26 mouse cellular contexts compared by ENCODE assay signal in the genomic region with DNA sequence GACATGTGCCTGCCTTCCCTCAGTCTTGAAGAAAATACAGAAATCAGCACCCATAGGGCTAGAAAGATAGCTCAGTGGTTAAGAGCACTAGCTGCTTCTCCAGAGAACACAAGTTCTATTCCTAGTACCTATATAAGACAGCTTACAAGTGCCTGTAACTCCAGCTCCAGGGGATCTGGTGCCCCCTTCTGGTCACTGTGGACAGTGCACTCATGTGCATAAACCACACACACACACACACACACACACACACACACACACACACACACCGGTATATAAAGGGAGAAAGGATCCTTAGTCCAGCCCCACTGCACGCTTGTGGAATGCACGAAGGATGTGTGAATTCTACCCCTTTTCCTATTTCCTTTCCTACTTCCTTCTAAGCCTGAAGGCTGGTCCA. TPM values are rescaled to one million over a fixed set of nuclear protein-coding genes. Genes with fewer than 3 reads are reported as not detected.
DNase-seq lines count a peak whose midpoint lies in the region; ATAC-seq and TF ChIP-seq lines count a peak whose summit lies in the region.
"Had no signal": no experiment of that assay in that cellular context is flagged by ENCODE, and none has a peak within 500 bp of the region (broad histone marks: within the 10 kb centered on the region; RNA-seq: fewer than 3 reads in every experiment).

No protein-coding gene starts in this region.

- no peak for TF ChIP-seq POLR2A in heart, adult 2 months (IDR thresholded peaks at IDR 0.05; ENCODE audit: insufficient read depth, low read depth, low read length)
- no peak for TF ChIP-seq POLR2A in ES-Bruce4 (IDR thresholded peaks at IDR 0.05; ENCODE audit: insufficient read depth, low read length)

- H3K4me1 ChIP-seq in heart, adult 2 months (ENCODE audit: control insufficient read depth, insufficient read depth, low read length), result peaks cover 14% of the 10 kb centered on the region
- peaks cover 0 to 8% of the 10 kb centered on the region in 2 experiments; a peak in 2 of 4 replicates for H3K4me1 ChIP-seq in liver, embryonic 14.5 days (replicated peaks; ENCODE audit: control insufficient read depth in 2 of 2, insufficient read depth in 2 of 2, low read length in 1 of 2)
- no peaks in the 10 kb centered on the region for H3K4me1 ChIP-seq in ES-Bruce4 (ENCODE audit: control insufficient read depth, insufficient read depth, low read length)
- peaks cover 38% of the 10 kb centered on the region for H3K4me1 ChIP-seq in brown adipose tissue, adult 24 weeks (ENCODE audit: control insufficient read depth, insufficient read depth, insufficient read length, low read length)
- H3K4me1 ChIP-seq: midbrain, embryonic 13.5 days had no signal

- no peak for DNase-seq in heart, adult 2 months
- DNase-seq in heart, postnatal 14 days, result no peak
- DNase-seq in liver, embryonic 14.5 days (ENCODE audit: low read depth in 3 of 3, low spot score in 3 of 3), result no peak
- no peak for DNase-seq in liver
- no peak for DNase-seq in adipocyte (ENCODE audit: low spot score)
- DNase-seq: adrenal gland, postnatal 14 days; cerebellum, adult 11-12 months; cerebellum, postnatal 25 days; embryo, embryonic 11 days; gastrocnemius, postnatal 25 days; thymus, postnatal 14 days had no signal

- ATAC-seq in liver, embryonic 14.5 days (ENCODE audit: insufficient read depth), result no peak
- ATAC-seq in megakaryocyte progenitor cell, adult 5-6 weeks (replicated peaks; ENCODE audit: poor library complexity), result no peak
- ATAC-seq: activated CD4-positive, CD25-positive, alpha-beta regulatory T cell, adult 4 months; CD4-positive, CD25-positive, alpha-beta regulatory T cell, adult 4 months; forebrain, embryonic 16.5 days; midbrain, embryonic 13.5 days had no signal

- H3K4me2 ChIP-seq in liver, embryonic 14.5 days (ENCODE audit: low read depth), result no peak overlapping the region
- H3K4me2 ChIP-seq: embryonic facial prominence, embryonic 15.5 days; heart, embryonic 15.5 days; kidney, embryonic 15.5 days; lung, embryonic 15.5 days; midbrain, embryonic 13.5 days; stomach, embryonic 15.5 days had no signal

- no peaks in the 10 kb centered on the region for H3K79me2 ChIP-seq in heart, adult 2 months (replicated peaks; ENCODE audit: control insufficient read depth, insufficient read depth, low read length)

- no peak overlapping the region for H3K27ac ChIP-seq in heart, adult 2 months
- no peak overlapping the region for H3K27ac ChIP-seq in liver, embryonic 14.5 days
- no peak overlapping the region for H3K27ac ChIP-seq in ES-Bruce4 (ENCODE audit: insufficient read depth, low read length)
- H3K27ac ChIP-seq in brown adipose tissue, adult 24 weeks (replicated peaks; ENCODE audit: low read depth, low read length), result peak overlapping the region; percentile 99; the same call in 1 of the 2 replicates
- H3K27ac ChIP-seq: embryonic facial prominence, embryonic 15.5 days; heart, embryonic 15.5 days; kidney, embryonic 15.5 days; lung, embryonic 15.5 days; midbrain, embryonic 13.5 days; stomach, embryonic 15.5 days had no signal

- TF ChIP-seq CTCF in heart, adult 2 months (IDR thresholded peaks at IDR 0.05), result peak; percentile 11; the same call in 1 of the 2 replicates
- peak; percentile 59 for TF ChIP-seq CTCF in liver, embryonic 14.5 days (IDR thresholded peaks at IDR 0.05; ENCODE audit: low read depth)
- peak; percentile 7 for TF ChIP-seq CTCF in ES-Bruce4 (IDR thresholded peaks at IDR 0.05; ENCODE audit: low read depth, low read length)

- no peaks in the 10 kb centered on the region for H3K27me3 ChIP-seq in heart, adult 2 months (ENCODE audit: control insufficient read depth, insufficient read depth, low read length)
- H3K27me3 ChIP-seq in liver, embryonic 14.5 days (ENCODE audit: control insufficient read depth, insufficient read depth, low read length), result no peaks in the 10 kb centered on the region
- H3K27me3 ChIP-seq in ES-Bruce4 (ENCODE audit: control insufficient read depth, insufficient read depth, low read length, poor library complexity, severe bottlenecking), result no peaks in the 10 kb centered on the region
- H3K27me3 ChIP-seq: embryonic facial prominence, embryonic 15.5 days; heart, embryonic 15.5 days; kidney, embryonic 15.5 days; lung, embryonic 15.5 days; midbrain, embryonic 13.5 days; stomach, embryonic 15.5 days had no signal

- H3K9me3 ChIP-seq in liver, embryonic 14.5 days (ENCODE audit: control insufficient read depth, low read length), result no peaks in the 10 kb centered on the region
- no peaks in the 10 kb centered on the region for H3K9me3 ChIP-seq in ES-Bruce4 (replicated peaks; ENCODE audit: control insufficient read depth, insufficient read depth, low read length, poor library complexity, severe bottlenecking)
- H3K9me3 ChIP-seq: embryonic facial prominence, embryonic 15.5 days; heart, embryonic 15.5 days; kidney, embryonic 15.5 days; lung, embryonic 15.5 days; midbrain, embryonic 13.5 days; stomach, embryonic 15.5 days had no signal

- no peak overlapping the region for H3K4me3 ChIP-seq in heart, adult 2 months
- no peak overlapping the region for H3K4me3 ChIP-seq in liver, embryonic 14.5 days (ENCODE audit: insufficient read depth in 1 of 2, low read depth in 2 of 2, low read length in 2 of 2)
- no peak overlapping the region for H3K4me3 ChIP-seq in ES-Bruce4 (ENCODE audit: low read depth, low read length)
- H3K4me3 ChIP-seq in brown adipose tissue, adult 24 weeks (ENCODE audit: insufficient read depth, low read depth, low read length), result no peak overlapping the region
- H3K4me3 ChIP-seq: embryonic facial prominence, embryonic 15.5 days; heart, embryonic 15.5 days; kidney, embryonic 15.5 days; lung, embryonic 15.5 days; midbrain, embryonic 13.5 days; myocyte; stomach, embryonic 15.5 days had no signal

- H3K36me3 ChIP-seq in heart, adult 2 months (ENCODE audit: control insufficient read depth, insufficient read depth, low read length), result no peaks in the 10 kb centered on the region
- H3K36me3 ChIP-seq in liver, embryonic 14.5 days (replicated peaks; ENCODE audit: control insufficient read depth, insufficient read depth, low read depth), result no peaks in the 10 kb centered on the region
- no peaks in the 10 kb centered on the region for H3K36me3 ChIP-seq in ES-Bruce4 (ENCODE audit: control insufficient read depth, insufficient read depth, low read length, poor library complexity, severe bottlenecking)
- H3K36me3 ChIP-seq: embryonic facial prominence, embryonic 15.5 days; heart, embryonic 15.5 days; kidney, embryonic 15.5 days; lung, embryonic 15.5 days; midbrain, embryonic 13.5 days; stomach, embryonic 15.5 days had no signal

- H3K9ac ChIP-seq in heart, adult 2 months (ENCODE audit: low read depth, low read length), result no peak overlapping the region
- H3K9ac ChIP-seq in liver, embryonic 14.5 days (replicated peaks), result no peak overlapping the region
- no peak overlapping the region for H3K9ac ChIP-seq in ES-Bruce4 (ENCODE audit: low read depth, poor library complexity, severe bottlenecking)
- H3K9ac ChIP-seq: embryonic facial prominence, embryonic 15.5 days; heart, embryonic 15.5 days; kidney, embryonic 15.5 days; lung, embryonic 15.5 days; midbrain, embryonic 13.5 days; stomach, embryonic 15.5 days had no signal

- no peak for TF ChIP-seq EP300 in heart, adult 2 months (IDR thresholded peaks at IDR 0.05; ENCODE audit: insufficient read depth, low read depth, low read length)
- TF ChIP-seq EP300 in liver, embryonic 14.5 days (IDR thresholded peaks at IDR 0.05; ENCODE audit: low read depth), result no peak
- no peak for TF ChIP-seq EP300 in ES-Bruce4 (IDR thresholded peaks at IDR 0.05; ENCODE audit: insufficient read depth, low read depth, low read length)

- intact Hi-C loops in heart, adult 2 months (cut with DNase I), result no loop called here
- intact Hi-C loops in heart, postnatal 14 days (cut with DNase I), result no loop called here

- 76% methylated on average over 3 of the region's 3 CpGs for WGBS in heart, adult 2 months
- WGBS in liver, embryonic 14.5 days (ENCODE audit: insufficient replicate concordance), result 77% methylated on average over 3 of the region's 3 CpGs

RNA-seq across cellular contexts. Expression of gene Prelp, which starts 15.0 kb away (rescaled TPM):
- 10 to 100 TPM; 29.0 to 34.4 TPM for total RNA-seq in heart, adult 2 months (2021)
- polyA plus RNA-seq in heart, adult 2 months (2012; rRNA removed), result 52.1 and 58.5 TPM in 2 replicates
- total RNA-seq in heart, postnatal 14 days (2021), result 10 to 100 TPM; 25.0 to 29.5 TPM
- polyA plus RNA-seq in liver, embryonic 14.5 days (2012; rRNA removed), result 1.6 and 1.7 TPM in 2 replicates
- 1.9 and 2.1 TPM in 2 replicates for polyA plus RNA-seq in liver, embryonic 14.5 days (2014; fragmentation: Nextera tagmentation; extraction: Ambion mirVana)
- polyA plus RNA-seq in ES-Bruce4 (2011; ENCODE audit: insufficient read depth, insufficient read length, low read depth, missing spikeins), result 0.37 TPM in 1 of 2 replicates, not detected in the other
- polyA plus RNA-seq in brown adipose tissue, adult 24 weeks (2012; ENCODE audit: insufficient read depth, insufficient read length, missing spikeins), result 237 and 366 TPM in 2 replicates
- total RNA-seq in megakaryocyte progenitor cell, adult 5-6 weeks (2015), result not detected in 2 replicates
- total RNA-seq in megakaryocyte progenitor cell, adult 5-6 weeks (2017), result not detected in 2 replicates
- total RNA-seq: hematopoietic stem cell, adult 5-6 weeks had no signal
- polyA plus RNA-seq: activated CD4-positive, CD25-positive, alpha-beta regulatory T cell, adult 4 months; CD4-positive, CD25-positive, alpha-beta regulatory T cell, adult 4 months had no signal

RNA-seq across cellular contexts. Expression of gene Optc, which starts 28.4 kb away (rescaled TPM):
- total RNA-seq in heart, adult 2 months (2021), result under 1 TPM; 0.34 to 0.36 TPM
- polyA plus RNA-seq in heart, adult 2 months (2012; rRNA removed), result 1.00 and 2.4 TPM in 2 replicates
- under 1 TPM; 0.17 to 0.55 TPM for total RNA-seq in heart, postnatal 14 days (2021)
- 0.11 and 0.23 TPM in 2 replicates for polyA plus RNA-seq in liver, embryonic 14.5 days (2012; rRNA removed)
- not detected in 2 replicates for polyA plus RNA-seq in liver, embryonic 14.5 days (2014; fragmentation: Nextera tagmentation; extraction: Ambion mirVana)
- not detected in 2 replicates for polyA plus RNA-seq in ES-Bruce4 (2011; ENCODE audit: insufficient read depth, insufficient read length, low read depth, missing spikeins)
- not detected in 2 replicates for polyA plus RNA-seq in brown adipose tissue, adult 24 weeks (2012; ENCODE audit: insufficient read depth, insufficient read length, missing spikeins)
- not detected in 2 replicates for total RNA-seq in megakaryocyte progenitor cell, adult 5-6 weeks (2015)
- not detected in 2 replicates for total RNA-seq in megakaryocyte progenitor cell, adult 5-6 weeks (2017)
- total RNA-seq: hematopoietic stem cell, adult 5-6 weeks; megakaryocyte, adult 5-6 weeks had no signal
- polyA plus RNA-seq: activated CD4-positive, CD25-positive, alpha-beta regulatory T cell, adult 4 months; CD4-positive, CD25-positive, alpha-beta regulatory T cell, adult 4 months had no signal

Comparison
In these comparisons a context has a peak if more than half of its experiments do, and no peak if none do; other contexts are left out.
1. CTCF ChIP-seq: peak in every context shown above with its lines; median percentile 59 in liver, embryonic 14.5 days; 11 in heart, adult 2 months; 7 in ES-Bruce4.
2. RNA of gene Prelp, which starts 15.0 kb away (polyA plus RNA-seq): 237 to 366 TPM in brown adipose tissue, adult 24 weeks and 52.1 to 58.5 TPM in heart, adult 2 months; 1.6 to 2.1 TPM in liver, embryonic 14.5 days and 0.37 TPM in ES-Bruce4; every median in the first group is over 10 times any median in the second.